Mouse (Mus musculus) heart, postnatal 4 days (tissue): ENCODE data around the gene Serpine1. TPM values are rescaled to one million over a fixed set of nuclear protein-coding genes. Genes with fewer than 3 reads are reported as not detected.
"Not testable (repeated sequence)": the region's sequence is repeated elsewhere in the genome, so short reads cannot be mapped to it uniquely, and the experiment has no call there.

ENCODE experiments used
- DNase-seq: peaks from one replicate; pipeline ENCODE4 v3.0.0; 2021
- total RNA-seq, 2 experiments: library from RNA; stranded (reverse); gene quantifications; 2 replicates each; pipeline ENCODE4 v1.2.3; 2021

Serpine1 gene
- 10 to 100 TPM; 13.4 to 14.0 TPM for total RNA-seq

GRCm38 (mm10) chr5:137072079-137072960 is at the start of gene Serpine1:
Gene Serpine1, minus strand, starts transcription at chr5:137072268.
- peak; percentile 92 for DNase-seq

DNA sequence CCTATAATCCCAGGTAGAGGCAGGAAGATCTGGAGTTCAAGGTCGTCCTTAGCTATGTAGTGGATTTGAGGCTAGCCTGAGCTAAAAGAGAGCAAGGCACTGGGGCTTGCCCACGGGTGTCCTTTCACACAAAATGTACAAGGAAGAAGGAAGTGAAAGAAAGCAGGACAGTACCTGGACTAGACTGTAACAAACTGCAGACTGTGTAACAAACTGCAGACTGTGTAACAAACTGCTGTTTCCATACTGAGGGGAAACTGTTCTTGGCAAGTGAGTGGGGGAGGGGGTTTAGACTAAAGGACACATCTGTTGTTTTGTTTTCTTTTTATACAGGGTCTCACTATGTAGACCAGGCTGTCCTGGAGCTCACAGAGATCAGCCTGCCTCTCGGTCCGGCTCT is 49.2 kb upstream of the Serpine1 start:
- DNase-seq = no peak

- DNase-seq = no peak
Observed at GRCm38 (mm10) chr5:137118878-137119277, 46.8 kb upstream of the Serpine1 start.

DNA sequence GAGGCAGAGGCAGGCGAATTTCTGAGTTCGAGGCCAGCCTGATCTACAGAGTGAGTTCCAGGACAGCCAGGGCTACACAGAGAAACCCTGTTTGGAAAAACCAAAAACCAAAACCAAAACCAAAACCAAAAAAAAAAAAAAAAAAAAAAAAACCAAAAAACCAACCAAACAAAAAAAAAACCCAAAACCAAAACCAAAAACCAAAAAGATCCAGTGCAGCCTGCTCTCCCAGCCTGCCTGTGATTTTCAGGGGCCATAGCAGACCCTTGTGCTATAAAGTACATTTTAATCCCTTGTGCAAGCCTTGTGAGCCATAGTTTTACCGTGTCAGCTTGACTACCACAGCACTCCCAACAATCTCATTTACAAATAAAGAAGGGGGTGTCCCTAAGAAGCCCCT is 45.9 kb upstream of the Serpine1 start:
- not testable (repeated sequence) for DNase-seq

DNA sequence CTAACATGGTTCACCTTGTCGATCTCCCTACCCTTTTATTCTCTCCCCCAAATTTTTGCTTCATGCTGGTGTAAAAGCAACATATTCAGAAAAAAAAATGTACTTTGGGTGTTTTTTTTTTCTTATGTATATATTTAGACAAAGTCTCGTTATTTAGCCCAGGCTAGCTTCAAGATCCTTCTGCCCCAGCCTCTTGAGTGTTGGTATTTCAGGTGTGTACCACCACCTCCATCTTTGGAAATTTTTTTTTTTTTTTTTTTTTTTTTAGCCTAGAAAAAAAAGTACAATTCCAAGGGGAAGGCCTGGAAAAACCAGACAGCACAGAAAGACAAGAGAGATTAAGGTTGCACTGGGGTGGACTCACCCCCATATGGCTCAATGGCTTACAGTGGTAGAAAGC is 44.9 kb upstream of the Serpine1 start:
- DNase-seq = no peak

GRCm38 (mm10) chr5:137115866-137116847 is 44.1 kb upstream of the Serpine1 start, which contains the start of gene Trim56:
Gene Trim56, minus strand, starts transcription at chr5:137116209.
- DNase-seq = peak; percentile 76

- no peak for DNase-seq
Observed at GRCm38 (mm10) chr5:137114891-137115561, 43.0 kb upstream of the Serpine1 start.

DNA sequence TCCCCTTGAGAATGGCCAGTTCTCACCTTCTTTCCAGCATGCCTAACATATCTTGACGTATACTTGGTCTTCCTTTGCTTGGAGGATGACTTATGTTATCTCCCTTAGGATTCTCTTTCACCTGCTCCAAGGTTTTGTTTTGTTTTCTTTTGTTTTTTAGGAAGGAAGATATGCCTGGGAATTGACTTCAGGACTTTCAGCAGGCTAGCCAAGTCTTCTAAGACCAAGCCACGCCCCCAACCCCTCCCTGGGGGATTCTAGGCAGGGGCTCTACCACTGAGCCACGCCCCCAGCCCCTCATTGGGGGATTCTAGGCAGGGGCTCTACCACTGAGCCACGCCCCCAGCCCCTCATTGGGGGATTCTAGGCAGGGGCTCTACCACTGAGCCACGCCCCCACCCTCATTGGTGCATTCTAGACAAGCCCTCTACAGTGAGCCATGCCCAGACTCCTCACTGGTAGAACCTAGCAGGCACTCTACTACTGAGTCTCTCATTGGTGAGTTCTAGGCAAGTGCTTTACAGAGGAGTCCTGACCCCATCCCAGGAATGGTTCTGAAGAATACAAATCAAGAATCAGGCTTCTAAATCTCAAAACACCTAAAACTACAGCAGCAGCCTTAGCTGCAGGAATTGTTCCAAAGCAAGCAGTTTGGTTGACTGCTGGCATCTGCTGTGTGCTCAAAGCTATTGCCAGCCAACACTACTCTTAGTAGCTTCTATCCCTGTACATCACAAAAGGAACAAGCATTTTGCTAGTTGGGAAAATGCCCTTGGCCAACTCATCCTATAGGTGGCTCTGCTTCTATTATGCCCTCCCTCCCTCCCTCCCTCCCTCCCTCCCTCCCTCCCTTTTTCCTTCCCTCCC is 39.7 kb upstream of the Serpine1 start:
- DNase-seq = no peak

DNA sequence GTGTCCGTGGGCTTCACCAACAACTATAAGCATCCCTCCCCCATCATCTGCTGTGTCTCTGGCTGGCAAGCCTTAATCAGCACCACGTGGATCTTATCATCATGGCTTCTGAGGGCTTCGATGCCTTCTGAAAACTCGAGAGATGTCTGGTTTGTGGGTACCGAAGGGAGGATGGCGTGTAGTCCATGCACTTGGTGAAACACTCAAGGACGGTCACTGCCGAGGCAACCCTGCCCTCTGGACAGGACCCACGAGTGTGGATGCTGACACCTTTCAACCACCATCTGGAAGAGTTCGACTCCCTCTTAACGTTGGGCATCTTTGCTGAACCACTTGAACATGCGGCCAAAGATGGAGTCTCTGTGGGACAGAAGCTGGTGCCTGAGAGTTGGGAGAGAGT is 38.8 kb upstream of the Serpine1 start:
- DNase-seq = no peak

DNA sequence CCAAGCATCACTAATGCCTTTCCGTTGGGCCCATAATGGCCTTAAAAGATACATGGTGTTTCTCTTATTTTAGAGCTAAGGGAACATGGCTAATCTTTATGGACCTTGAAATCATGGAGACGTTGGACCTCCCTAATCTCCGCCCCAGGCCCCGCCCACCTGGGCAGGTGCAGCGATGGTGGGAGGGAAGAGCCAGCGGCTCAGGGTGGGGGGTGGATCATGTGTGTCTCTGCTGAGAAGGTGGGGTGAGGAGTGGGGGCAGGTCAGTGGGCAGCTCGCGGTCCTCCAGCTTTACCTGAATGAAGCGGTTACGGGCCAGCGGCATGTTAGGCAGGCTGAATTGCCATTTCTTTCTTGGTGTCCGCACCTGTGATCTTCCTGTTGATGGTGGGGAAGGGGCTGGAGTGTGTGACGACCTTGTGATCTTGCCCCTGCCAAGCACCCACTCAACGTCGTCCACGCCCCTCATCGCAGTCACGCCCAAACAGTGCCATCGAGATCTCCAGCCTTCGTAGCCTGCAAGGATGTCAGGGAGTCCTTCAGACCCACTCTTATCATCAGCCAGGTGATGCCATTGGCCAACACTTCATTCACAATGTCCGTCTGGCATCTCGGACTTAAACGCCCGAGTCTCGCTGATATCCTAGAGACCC is 38.0 kb upstream of the Serpine1 start:
- DNase-seq = no peak

DNA sequence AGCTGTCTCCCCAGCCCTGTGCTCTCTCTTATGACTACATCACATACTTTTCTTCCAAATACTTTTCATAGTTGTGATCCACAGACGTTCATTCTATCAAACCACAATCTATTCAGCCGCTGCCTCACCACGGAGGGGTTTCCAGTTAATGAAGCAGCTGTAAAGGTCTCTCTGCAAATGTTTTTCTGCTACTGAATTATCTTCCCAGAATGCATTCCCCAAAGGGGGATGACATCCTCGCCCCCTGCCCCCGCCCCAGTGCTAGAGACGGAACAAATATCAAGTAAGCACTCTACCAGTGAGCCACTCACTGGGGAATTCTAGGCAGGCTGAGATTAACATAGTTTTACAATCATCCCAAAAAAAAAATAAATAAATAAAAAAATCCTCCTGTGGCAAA is 36.0 kb upstream of the Serpine1 start:
- no peak for DNase-seq

DNA sequence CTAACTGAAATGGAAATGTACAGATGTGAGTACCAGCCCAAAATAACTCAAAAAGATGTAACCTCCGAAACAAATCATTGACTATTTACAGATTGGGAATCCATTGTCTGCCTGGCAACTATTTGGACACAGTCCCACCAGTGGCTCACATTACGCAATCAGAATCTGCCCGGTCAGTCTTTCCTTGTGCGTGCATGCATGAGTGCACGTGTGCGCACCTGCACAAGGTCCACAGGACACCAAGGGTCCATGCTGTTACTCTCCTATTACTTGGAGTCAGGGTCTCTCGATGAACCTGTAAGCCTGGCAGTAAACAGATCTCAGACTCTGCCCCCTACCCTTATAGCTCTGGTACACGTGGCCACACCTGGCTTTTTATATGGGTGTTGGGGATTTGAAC is 35.6 kb upstream of the Serpine1 start:
- DNase-seq = no peak

DNA sequence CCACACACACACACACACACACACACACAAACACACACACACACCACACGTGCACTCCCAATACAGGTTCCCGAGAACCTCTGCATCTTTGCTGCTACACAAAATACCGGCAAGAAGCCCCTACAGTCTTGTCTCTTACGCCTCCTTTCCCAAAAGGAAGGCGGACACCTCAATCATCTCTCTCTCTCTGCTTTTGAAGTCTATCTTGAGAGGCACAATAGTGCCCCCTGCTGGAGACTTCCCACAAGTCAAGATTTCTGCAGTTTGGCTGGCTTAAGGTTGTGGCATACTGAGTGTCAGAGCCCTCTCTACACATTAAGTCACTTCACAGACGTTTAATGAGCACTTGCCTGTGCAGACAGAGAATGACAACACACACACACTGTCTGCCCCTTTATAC is 35.0 kb upstream of the Serpine1 start:
- DNase-seq = peak; percentile 91

- DNase-seq = peak; percentile 65
Observed at GRCm38 (mm10) chr5:137106434-137106833, 34.4 kb upstream of the Serpine1 start.

- no peak for DNase-seq
Observed at GRCm38 (mm10) chr5:137103969-137104368, 31.9 kb upstream of the Serpine1 start.

DNA sequence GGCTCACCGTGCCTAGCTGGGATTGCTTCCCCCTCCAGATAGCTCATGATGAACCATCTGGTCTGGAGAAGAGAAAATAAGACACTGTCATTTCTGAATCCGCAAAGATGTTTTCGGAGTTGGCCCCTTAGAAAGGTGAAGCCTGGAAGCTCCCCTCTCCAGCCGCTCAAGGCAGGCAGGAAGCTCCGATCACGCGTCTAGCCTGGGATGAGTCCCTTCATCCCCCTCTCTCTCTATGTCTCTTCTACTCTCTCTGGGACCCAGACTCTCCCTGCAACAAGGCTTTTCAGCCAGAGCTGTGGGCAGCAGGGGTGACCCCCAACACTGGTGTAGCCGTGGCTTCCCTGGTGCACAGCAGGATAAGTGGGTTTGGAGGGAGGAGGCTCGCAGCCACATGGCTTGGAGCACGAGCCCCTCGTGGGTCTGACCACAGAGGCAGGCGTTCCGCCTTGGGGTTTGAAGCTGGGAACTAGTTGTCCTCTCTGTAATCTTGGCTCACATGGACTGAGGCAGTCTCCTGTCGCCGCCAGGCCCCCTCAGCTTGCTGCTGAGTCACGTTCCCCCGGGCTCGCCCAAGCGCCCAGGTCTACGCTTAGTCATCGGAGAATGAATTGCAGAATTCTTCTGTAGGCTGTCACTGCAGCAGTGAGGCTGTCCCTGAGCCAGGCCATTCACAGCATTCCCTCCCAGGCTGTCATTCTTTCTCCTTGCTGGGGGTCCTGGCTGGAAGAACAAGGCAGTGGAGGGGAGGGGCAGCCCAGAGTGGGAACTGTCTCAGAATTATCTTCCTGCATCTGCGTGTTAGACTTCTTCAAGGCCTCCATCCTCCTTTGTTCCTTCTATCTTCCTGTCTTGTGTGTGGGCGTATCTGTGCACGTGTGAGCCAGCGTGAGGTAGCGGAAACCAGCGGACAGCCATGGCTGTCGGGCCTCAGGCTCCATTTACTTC is 30.8 kb upstream of the Serpine1 start:
- DNase-seq = peak; percentile 66

- DNase-seq = no peak
Observed at GRCm38 (mm10) chr5:137102078-137102477, 30.0 kb upstream of the Serpine1 start.

DNA sequence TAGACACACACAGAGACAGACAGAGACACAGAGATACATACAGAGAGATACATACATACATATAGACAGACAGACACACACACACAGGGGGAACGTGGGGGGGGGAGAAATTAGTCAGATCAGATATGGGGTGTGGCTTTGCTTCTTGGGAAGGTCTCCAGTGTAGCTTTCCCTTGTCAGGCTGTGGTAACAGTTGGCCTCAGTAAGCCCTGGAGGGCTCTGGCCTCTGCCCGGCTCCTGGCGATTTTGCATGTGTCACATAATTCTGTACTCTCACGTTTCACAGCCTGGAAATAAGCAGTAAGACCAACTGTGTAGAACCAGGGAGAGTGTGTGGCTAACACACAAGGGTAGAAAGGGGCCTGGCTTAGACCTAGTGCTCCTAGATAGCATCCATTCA is 28.6 kb upstream of the Serpine1 start:
- no peak for DNase-seq

- no peak for DNase-seq
Observed at GRCm38 (mm10) chr5:137098418-137098817, 26.4 kb upstream of the Serpine1 start.

- peak; percentile 66 for DNase-seq
Observed at GRCm38 (mm10) chr5:137096037-137096436, 24.0 kb upstream of the Serpine1 start.
